Mouse (Mus musculus) frontal cortex, adult (tissue): ENCODE measurements around the gene Usp37.
A peak's percentile ranks its signal among the peaks of the same experiment; 100 is the strongest.
"Not testable (repeated sequence)": the region's sequence is repeated elsewhere in the genome, so short reads cannot be mapped to it uniquely, and the experiment has no call there.

Experiments used
- ATAC-seq: cut with Nextera tagmentation; 2 replicates; pipeline ENCODE4 v1.9.2; 2017; ENCODE audit warnings: mild to moderate bottlenecking, moderate library complexity, mixed read lengths; ENCODE audit not compliant: low TSS enrichment

Usp37 gene

DNA sequence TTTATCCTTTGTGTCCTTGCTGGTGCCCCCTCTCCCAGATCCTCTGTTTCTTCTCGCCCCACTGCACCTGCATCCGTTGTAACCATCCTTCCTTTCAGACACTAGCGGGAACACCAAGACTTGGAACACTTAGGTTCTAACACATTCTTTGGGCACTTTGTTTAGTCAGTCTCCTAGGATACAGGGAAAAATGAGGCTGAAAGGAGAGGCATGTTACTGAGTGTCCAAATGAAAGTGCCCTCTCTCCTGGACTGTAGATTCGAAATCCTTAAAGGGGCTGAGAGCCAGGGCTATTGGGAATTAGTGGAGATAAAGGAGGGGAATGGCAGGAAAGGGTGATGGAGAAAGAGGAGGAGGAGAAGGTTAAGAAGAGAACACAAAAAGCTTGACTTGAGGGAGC, at the start of gene Usp37:
Gene Usp37 (minus strand): TSS at position 101 of the 400 bp plus-strand sequence.
- no peak for ATAC-seq

DNA sequence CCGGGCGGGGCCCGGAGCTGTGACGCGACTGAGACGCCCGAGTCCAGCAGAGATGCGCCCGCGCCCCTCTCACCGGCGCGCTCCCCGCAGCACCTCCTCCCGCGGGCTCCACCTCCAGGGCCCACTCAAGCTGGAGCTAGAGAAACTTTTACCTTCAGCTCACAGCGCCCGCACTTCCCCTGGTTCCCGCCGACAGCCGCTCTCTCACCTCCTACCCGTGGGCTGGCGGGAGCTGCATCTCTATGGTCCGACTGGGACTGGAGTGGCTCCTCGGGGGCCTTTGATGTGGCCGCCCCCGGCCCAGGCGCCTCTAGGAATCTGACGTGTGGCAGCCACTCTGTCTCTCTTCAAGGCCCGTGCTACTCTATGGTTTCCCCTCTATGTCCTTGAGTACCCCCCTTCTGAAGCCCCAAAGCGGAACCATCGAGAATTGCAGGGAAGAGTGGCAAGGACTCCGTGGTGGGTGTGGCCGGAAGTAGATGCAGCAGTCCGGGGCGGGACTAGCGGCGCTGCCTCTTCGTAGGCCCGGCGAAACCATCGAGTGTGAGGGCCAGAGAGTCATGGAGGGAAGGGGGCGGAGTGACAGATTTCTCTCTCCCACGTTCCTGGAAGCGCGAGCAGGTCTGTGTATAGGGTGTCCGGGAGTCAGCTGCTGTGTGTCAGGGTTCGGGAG, 43.8 kb upstream of the Usp37 start, which contains the start of the genes Zfp142 and Bcs1l:
Gene Zfp142 (minus strand): TSS at position 474 of the 673 bp plus-strand sequence.
Gene Bcs1l (plus strand): TSS at position 517 of the 673 bp plus-strand sequence.
- ATAC-seq, result peak; percentile 90

DNA sequence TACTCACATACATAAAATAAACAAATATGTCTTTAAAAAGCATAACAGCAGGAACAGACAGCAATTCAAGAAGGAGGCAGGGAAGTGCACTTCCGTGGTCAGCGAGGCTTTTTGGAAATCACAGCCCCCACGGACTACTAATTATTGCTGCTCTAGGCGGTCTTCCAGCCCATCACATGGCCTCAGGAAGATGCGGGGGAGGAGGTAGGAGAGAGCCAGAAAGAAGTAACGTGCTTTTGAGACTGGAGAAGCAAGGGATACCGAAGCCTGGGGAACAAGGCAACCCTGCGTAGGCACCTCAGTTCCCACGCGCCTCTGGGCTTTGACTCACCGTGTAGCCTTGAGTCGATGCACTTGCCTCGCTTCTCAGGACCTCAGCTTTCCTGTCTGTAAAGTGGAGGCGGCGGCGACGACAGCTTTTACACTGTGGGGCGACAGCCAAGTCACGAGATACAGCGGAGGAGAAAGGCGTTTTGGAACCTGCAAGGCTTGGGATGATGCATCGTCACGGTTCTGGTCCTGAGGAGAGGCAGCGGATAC, 43.2 kb upstream of the Usp37 start:
- peak; percentile 43 for ATAC-seq

DNA sequence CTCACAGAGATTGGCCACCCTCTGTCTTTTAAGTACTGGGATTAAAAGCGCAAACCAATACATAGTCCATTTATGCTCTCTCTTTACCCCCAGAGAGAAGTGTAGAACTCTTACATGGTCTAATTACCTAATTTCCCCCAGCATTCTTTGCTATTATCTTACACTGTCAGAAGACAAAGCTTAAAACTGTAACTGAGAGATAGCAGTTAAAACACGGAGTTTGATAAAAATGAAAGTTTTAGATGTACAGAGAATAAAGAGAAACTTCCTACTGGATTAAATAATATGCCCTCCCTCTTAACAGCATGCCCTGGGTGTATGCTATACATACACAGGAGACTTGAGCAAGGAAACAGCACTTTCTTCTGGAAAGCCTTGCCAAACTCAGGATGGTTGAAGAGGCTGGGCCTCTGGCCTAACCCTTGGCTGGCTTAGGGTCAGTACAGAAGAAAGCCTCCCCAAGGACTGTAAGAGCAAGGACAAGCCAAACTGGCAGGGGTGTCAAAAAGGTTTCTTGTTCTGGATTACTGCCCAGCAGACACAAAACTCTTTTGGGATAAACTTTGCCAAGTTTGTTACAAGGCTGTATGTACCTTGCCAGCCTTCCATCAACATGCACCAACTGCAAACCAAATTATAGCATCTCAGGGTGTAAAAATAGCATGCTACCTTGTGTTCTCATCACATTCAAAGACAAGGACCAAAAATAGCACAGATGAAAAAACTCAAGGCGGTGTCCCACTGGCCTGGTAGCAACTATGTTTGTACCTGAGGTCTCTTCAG, 40.7 kb upstream of the Usp37 start:
- ATAC-seq, result no peak

DNA sequence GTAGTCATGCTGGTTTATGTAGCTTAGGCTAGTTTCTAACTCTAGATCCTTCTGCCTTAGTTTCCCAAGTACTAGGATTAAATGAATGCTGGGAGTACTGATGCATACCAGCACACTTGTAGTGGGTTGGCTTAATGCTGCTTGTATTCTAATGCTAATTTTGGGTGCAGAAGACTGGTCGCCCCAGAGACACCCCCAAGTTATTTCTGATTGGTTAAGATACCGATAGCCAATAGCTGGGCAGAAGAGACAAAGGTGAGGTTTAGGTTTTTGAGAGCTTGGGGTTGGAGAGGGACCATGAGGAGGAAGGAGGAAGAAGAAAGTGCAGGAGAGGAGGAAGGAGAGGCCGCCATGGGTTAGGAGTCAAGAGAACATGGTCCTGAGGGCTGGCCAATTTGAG, 38.5 kb upstream of the Usp37 start:
- no peak for ATAC-seq

DNA sequence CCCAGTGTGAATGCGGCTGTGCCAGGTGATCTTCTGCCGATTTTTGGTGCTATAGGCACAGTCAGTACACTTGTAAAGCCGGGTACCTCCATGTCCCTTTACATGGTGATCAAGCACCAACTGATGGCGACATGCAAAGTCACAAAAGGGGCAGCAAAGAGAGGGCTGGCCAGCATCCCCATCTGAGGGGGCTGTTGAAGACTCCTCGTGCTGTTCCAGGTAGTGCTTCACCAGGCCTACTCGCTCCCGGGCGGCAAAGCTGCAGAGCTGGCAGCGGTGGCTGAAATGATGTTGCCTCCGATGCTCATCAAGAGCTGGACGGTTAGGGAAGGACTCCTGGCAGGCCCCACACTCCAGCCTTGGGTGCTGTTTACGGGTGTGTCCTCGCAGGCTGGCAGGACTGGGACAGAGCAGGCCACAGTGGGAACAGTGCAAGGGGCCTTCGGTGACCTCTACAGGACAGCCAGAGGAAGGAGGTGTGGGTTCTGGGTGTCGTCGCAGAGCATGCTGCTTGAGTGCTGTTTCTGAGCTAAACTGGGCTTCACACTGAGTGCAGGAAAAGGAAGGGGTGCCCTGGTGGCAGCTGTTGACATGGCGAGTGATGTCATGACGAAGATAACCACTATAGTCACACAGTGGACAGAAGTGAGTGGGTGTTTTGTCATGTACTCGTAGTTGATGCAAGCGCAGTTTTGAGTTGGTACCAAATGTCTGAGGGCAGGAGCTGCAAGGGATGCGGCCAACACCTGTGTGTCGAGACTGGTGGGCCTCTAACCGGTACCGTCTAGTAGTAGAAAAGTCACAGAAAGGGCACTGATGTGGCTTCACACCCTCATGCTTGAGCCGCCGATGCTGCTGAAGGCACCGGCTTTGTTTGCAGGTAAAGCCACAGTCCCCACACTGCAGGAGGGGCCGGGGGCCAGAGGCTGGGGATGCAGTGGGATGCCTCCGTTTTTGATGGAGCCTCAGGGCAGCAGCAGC, 25.9 kb upstream of the Usp37 start:
- peak; percentile 29; the same call in 1 of the 2 replicates for ATAC-seq

DNA sequence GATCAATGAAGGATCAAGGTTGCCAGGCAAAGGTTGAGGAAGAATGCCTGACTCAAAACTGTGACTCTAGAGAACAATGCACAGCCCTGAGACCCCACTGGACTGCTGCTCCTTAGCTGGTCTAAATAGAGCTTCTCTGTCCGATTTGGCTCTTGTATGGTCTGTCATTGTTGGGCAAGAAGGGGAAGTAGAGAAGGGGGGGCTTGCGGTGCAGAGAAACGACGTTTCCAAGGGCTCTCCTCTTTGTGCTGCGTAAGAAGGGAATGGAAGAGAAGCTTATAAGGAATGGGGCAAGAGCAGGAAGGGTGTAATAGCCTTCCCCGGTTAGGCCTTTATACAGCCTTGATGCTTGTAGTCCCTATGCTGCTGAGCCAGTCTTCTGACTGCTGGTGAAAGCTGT, 21.8 kb upstream of the Usp37 start:
- no peak for ATAC-seq

DNA sequence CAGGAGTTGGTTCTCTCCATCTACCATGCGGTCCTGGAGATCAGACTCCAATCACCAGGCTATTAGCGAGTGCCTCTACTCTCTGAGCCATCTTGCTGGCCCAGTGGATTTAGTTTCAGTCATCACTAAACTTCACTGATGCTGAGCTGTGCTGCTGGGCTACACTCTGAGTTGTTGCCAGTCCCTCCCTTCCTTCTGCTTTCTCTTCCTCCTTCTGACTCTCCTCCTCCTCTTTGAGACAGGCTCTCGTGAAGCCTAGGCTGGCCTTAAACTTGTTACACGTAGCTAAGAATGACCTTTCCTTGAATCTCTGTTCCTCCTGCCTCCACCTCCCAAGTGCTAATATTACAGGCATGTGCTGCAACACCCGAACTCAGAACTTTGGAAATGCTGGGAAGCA, 15.0 kb upstream of the Usp37 start:
- ATAC-seq, result no peak

DNA sequence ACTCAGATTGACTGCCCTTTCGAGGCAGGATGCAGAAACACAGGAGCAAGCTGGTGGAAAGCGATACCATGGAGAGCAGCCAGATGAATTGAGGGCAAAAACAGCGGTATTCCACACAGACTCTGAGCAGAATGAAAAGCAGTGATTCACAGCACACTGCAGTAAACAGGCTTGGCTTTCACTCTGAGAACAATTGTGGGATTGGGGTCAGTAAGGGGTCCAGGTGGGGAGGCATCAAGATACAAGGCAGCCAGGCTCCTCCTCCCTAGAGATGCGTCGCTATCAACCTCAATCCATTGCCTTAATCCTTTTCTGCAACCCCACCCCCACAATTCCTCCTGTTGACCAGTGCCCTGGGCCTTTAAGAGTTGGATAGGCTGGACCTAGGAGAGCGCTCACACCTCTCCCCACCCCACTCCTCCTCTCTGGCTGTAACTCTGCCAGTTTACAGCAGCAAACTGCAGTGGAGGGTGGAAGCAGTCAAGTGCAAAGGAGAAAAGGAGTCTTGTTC, 1.6 kb downstream of the Usp37 start, which contains the start of gene Plcd4:
Gene Plcd4 (plus strand): TSS at position 438 of the 511 bp plus-strand sequence.
- ATAC-seq, result peak; percentile 90

DNA sequence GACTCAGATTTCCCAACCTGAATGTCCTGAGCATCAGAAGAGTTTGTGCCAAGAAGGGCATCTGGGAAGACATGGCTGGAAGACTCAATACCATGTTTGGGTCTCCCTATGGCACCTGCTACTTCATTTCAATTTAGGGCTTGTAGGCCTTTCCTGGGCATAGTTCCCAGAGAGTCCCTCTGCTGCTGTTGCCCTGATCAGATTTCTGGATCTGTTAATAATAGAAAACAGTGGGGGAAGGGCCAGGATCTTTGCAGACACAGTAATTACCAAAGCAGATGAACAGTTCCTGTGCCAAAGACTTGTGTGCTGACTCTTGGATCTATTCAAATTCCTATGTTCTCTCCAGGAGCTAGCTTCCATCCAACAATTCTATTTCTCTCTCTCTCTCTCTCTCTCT, 5.4 kb downstream of the Usp37 start:
- ATAC-seq, result no peak

DNA sequence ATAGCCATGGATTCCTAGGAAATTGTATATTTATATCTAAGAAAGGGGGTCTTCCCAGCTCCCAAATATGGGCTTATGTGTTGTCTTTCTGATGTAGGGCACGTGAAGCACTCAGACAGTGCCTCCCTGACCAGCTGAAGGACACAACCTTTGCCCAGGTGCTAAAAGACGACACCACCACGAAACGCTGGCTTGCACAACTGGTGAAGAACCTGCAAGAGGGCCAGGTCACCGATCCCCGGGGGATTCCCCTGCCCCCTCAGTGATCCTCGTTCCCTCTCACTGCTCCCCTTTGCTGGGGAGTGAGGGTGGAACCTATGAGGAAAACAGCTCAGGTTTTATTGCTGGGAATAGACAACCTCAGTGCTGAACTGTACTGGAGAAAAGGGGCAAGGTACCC, 15.5 kb downstream of the Usp37 start:
- ATAC-seq, result no peak

DNA sequence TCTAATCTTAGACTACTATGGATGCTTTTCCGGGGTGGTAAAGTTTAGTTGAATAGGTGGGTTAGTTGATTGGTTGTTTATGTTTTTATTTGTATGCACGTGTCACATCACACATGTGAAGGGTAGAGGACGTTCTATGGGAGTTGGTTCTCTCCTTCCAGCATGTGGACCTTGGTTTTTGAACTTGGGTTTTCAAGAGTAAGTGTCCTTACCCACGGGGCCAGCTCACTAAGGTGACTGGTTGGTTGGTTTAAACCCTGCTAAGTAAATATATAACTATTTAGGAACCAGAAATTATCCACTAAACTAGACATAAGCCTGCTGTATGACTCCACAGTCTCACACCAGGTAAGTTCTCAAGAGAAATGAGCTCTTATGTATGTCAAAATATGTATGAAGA, 19.3 kb downstream of the Usp37 start:
- no peak for ATAC-seq

DNA sequence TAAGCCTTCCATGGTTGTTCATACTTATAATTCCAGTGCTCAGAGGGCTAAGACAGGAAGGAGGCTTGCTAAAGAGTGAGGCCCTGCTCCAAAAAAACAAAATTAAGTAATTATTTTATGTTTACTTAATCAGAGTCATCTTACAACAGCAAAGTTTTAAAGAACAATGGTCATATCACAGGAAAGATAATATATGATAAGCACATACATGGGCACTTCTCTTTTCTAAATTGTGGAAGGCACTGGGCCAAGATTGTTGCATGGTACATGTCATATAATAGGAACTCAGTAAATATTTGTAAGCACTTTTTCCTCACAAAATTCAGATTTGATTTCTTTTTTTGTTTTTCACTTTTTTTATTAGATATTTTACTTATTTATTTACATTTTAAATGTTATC, 24.2 kb downstream of the Usp37 start:
- no peak for ATAC-seq

DNA sequence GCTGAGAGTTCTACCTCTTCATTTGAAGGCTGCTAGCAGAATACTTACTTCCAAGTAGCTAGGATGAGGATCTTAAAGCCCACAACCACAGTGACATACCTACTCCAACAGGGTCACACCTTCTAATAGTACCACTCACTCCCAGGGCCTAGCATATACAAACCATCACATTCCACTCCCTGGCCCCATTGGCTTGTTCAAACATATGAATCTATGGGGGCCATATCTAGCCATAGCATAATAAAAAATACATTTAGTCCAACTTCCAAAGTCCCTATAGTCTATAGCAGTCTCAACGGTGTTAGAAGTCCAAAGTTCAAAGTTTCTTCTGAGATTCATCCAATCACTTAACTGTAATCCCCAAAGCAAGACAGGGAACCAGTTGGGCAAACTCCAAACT, 31.1 kb downstream of the Usp37 start:
- not testable (repeated sequence) for ATAC-seq

DNA sequence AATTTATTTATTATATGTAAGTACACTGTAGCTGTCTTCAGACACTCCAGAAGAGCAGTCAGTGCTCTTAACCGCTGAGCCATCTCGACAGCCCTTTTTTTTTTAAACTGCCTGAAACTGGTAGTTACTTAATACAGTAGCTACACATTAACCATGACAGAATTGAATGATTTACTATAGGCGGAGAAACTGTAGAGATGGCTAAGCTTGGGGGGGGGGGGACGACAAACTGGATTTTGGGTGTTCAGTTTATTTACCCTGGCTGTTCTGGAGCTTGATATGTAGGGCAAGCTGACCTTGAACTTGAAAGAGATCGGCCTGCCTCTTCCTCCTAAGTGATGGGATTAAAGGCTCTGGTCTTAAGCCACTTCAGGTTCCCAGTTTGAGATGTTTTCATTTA, 32.8 kb downstream of the Usp37 start:
- no peak for ATAC-seq

DNA sequence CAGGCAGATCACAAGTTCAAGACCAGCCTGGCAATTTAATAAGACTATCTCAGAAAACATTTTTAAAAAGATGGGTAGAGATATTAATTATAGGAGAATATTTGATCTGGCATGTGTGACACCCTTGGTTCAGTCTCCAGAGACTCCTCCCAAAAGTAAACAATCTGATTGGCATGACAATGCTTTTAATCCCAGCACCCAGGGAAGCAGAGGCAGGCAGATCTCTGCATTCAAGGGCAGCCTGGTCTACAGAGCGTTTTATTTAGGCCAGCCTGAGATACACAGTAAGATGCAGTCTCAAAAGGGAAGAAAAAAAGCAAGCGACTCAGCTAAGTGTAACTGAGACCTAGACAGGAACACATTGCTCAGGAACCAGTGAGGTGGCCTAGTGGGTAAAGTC, 36.3 kb downstream of the Usp37 start:
- ATAC-seq, result no peak

DNA sequence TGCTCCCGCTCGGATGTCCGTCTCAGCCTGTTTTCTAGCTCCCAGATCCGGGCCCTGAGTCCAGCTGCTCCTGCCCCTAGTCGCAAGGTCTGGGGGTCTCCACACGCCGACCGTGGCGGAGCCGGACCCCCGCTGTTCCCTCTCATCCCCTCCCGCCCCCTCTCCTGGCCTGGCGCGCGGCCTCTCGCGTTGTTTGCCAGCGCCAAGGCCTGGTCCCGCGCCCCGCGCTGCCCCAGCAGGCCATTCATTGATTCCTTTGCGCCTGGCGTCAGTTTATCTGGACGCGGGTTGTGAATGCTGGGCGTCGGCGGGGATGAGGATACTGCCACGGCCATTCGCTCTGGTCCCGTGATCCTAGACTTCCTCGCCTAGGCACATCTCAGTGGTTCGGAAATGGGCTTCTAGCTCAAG, 37.6 kb downstream of the Usp37 start:
- ATAC-seq, result peak; percentile 29; the same call in 1 of the 2 replicates

DNA sequence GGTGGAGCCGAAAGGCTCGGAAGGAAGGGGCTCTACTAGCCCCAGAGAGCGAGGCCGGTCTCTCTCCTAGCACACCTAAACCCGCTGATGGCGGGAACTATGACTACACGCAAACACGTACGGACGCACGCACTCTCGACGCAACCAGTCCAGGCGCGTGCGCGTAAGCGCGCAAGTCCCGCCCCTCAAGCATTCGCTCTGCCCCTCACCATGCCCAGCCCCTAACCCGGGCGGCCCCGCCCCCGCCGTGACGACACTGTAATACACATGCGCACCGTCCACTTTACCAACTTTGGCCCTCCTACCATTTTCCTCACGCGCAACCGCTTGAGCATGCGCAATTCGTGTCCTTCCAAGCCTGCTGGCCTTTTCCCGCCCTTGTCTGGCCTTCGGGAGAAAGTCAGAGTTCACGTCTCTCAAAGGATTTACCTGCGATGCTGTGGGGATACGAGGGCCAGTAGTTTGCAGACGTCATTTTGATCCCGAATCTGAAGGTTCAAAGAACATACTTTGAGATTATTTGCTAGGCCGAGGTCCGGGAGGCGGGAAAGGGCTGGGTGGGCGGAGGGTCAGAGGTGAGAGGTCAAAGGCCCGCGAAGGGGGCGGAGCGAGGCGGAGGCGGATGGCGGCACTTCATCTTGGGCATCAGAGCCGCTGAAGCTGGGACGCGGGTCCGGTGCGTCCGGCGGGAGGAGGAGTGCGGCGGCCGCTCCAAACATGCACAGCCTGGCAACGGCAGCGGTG, 38.2 kb downstream of the Usp37 start, which contains the start of gene Cnot9:
Gene Cnot9 (plus strand): TSS at position 338 of the 744 bp plus-strand sequence.
- ATAC-seq, result peak; percentile 98

DNA sequence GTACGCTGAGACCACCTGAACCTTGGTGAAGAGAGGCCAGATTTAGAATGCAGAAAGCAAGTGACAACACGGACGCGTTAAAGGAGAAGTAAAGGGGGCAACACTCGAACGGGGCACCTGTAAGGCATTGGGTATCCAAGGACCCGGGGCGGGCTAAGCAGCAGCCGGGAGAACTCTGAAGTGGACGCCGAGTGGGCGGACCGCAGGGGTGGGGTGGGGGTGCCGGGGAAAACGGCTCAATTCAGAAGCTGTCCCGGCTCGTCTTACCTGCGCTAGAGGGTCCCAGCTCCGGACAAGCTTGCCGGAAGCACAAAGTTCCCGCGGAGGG, 38.7 kb downstream of the Usp37 start:
- ATAC-seq, result peak; percentile 34

DNA sequence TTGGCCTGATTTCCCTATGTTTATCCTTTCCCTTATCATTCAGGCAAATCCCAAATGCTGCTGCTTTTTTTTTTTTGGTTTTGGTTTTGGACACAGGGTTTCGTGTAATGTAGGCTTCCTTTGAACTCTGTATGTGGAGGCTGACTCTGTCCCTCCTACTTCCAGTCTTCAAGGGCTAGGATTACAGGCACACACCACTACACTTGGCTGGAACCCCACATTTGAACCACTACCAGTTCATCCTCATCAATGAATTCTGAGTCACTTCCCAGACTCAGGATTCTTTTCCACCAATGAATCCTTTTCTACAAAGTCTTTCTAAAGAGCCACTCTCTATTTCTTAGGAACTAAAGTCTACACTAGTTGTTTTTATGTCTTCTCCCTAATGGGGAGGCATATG, 43.0 kb downstream of the Usp37 start:
- no peak for ATAC-seq

DNA sequence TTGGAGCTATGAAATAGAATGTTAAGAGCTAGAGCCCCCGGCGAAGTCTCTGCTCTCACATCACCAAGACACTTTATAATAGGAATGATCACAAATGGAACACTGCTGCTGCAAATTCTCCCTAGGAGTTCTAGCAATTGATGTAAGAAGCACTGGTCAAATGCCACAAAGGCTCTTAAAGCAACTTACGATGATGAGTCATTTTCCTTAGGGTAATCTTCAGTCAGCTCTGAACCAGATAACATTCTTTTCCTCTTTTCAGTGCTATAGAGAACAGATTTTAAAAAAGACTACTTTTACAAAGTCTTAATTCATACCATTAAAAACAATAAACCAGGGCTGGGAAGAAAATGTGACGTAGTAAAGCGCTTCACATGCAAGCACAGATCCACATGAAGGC, 58.3 kb downstream of the Usp37 start:
- no peak for ATAC-seq
